Mouse (Mus musculus) embryo, embryonic 10 days (tissue): ENCODE data around the gene Srgap2.
"Not testable (repeated sequence)": the region's sequence is repeated elsewhere in the genome, so short reads cannot be mapped to it uniquely, and the experiment has no call there.

Experiments
- DNase-seq: peaks from one replicate; pipeline ENCODE4 v3.0.0-alpha.2; 2015; ENCODE audit warnings: low spot score

Srgap2 gene

DNA sequence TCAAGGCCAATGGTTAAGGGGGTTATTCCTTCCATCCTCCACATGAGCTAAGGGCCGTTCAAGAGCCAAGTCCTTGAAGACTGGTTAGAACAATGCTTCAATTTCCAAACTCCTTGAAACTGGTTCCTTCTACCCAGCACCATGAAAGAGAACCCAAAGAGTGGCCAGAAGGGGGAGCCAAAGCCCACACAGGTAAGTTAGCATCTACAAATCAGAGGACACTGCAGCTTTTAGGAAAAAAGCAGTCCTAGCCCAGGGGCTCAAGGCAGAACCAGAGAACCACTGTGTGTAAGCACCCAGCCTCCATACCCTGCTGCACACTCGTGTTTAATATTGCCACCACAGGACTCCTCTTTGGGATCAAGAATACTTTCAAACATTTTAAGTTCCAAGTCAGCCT lies 236.5 kb downstream of the Srgap2 start:
- peak; percentile 74 for DNase-seq

DNA sequence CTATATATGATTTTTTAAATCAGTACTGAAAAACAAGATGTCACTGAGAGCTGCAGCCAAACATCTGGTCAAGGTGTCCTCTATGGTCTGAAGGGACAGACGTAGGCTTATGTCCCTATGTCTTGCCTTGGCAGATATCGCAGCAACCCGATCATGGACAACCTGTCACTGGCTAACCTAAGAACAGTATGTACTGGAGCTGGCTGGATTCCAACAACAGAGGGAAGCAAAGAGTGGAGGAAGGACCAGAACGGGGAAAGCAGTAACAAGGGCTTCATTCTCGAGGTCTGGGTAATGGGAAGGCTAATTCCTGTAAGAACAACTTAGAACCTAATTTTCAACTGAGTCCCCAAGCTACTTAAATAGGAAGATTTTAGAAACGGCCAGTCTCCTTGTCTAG lies 238.2 kb downstream of the Srgap2 start:
- no peak for DNase-seq

DNA sequence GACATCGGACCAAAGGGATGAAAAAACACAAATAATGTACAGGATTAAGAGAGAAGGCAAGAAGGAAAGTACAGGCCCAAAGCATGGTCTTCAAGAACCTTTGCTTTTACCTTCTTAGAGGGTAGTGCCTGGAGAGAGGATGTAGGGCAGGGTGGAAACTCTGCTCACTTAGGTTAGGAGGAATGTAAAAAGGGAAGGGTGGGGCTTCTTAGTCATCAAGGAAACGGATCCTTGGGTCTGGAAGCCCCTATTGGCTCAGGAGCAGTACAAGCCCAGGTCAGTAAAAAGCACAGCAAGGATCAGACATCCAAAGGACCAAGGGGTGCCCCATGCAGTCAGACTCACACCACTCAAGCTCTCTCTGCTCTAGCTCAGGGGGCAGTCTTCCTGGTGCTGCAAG lies 239.9 kb downstream of the Srgap2 start:
- no peak for DNase-seq

DNA sequence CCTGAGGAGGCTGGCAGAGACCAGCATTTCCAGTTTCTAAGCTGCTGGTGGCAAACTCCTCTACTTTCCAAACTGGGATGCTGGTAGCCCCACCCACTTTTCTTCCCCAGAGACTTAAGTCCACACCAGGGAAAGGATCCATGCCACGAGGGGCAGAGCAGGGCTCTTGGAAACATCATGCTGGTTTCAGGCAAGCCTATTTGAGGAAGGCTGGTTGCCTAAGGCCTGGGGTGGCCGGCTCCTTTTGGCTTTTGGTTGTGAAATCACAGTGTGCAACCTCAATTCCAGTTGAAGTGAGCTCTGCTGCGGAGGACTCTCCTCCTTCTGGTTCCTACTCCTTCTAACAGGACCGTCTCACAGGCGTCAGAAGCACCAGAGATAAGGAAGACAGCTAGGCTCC lies 240.3 kb downstream of the Srgap2 start:
- DNase-seq: no peak

DNA sequence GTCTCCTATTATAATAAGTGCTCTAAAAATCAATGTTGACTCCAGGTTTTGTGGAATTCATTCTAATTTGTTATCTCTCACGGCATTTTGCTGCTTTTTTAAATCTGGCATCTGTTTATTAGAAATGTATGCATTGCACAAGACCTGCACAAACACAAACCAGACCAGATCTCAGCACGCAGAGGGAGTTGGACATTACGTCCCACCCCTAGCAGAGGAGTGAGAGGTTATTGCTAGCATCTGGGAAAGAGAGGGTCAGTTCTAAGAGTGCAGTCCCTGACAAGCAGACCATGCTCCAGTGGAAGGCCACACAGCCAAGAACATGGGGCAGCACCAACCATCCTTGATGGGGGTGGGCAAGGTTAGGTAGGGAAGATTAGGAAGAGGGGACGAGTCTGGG lies 242.5 kb downstream of the Srgap2 start:
- no peak for DNase-seq

DNA sequence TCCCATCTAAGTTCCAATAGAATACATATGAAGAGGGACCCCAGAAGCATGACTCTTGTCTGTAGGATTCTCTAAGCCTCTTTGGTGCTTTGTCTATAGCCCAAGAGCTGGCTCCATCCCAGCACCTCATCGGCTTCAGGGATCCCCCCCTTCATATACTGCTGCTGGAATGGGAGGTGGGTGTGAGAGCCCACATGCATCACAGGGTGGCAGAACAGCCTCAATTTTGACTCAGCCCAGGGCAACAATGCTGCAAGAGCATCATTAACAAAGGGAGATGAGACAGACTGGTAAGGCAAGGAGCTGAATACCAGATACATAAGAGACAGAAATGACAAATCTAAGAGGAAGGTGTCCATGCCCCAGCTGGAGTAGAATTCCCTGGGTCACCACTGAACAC lies 243.0 kb downstream of the Srgap2 start:
- DNase-seq: no peak

DNA sequence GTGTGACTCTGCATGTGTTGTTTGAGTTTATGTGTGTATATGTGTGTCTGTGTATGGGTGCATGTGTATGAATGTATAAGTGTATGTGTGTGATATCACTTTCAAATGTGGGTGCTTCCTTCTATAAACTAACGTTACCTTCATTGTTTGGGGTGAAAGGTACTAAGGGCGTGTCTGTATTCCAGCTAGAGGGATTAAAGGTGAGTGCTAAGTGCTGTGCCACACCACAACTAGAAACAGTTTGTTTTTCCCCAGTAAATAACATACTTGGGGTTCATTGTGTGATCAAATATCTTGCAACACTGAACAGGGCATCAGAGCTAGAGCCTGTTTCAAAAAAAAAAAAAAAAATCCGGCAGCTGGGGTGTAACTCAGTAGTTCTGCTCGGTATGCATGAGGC lies 245.4 kb downstream of the Srgap2 start:
- no peak for DNase-seq

DNA sequence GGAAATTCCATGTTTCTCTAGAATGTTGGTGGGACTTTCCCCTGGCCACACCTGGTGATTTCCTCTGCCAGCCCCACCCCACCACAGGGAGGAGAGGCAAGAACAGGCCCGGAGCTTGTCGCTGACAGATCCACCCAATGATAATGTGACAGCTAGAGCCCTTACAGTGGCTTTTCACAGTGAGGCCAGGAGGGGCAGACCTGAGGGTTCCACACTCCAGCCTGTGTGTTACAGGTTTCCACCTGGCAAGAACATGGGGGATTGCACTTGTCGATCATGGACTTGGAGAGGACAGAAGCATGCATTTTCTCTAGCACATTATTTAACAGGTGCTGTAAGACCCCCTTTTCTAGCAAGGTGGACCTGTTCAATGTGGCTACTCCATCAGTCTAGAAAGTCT lies 246.9 kb downstream of the Srgap2 start:
- no peak for DNase-seq

DNA sequence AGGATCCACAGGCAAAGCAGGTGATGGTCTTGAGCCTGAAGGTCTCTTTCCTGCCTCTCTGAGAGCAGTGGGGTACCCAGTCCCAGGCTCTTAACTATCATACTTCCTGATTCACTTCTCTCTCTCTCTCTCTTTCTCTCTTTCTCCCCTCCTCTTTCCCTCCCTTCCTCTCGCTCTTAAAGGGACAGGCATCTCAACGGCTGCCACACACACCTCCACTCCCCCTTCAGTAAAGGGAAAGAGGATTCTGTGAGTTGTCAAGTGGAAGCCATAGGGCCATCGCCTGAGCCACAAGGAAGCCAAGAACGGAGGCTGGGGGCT lies 247.7 kb downstream of the Srgap2 start, which contains the start of gene Ikbke:
TSS of gene Ikbke (minus strand) at position 151 of the 321 bp plus-strand sequence.
- no peak for DNase-seq

DNA sequence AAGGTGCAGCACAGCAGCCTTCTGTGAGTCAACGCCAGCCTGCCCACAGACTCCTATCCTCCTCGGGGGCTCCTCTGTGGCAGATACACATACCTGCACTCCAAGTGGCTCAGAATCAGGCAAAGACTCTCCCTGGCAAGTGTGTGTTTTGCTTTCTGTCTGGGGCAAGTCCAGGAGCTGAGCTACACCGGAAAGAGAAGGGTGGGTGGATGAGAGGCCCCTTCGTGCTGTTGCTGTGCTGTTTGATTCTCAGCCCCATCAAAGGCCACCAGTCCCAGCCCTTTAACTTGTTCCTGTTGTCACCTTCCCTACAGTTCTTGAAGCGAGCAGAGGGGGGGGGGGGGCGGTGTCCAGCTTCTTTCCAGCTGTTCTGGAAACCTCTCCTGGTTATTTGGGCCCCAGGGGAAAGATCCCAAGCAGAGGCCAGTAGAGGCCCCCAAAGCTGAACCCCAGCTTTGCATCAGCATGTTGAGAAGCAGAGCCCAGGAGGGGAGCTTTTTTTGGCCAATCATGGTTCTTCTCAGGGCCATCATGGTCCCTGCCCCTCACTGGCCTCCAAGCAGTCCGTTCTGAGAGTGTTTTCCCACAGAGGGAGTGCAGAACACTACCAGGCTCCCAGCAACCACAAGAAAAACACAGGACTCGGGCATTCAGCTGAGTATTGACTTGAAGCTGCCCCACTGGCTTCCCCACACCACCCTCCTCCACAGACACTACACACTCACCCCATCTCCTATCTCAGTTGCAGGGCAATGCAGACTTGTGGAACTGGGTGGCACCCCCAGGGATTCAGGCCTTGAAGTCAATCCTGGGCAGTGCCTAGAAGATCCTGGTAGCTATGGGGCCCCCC lies 248.3 kb downstream of the Srgap2 start:
- DNase-seq: no peak

DNA sequence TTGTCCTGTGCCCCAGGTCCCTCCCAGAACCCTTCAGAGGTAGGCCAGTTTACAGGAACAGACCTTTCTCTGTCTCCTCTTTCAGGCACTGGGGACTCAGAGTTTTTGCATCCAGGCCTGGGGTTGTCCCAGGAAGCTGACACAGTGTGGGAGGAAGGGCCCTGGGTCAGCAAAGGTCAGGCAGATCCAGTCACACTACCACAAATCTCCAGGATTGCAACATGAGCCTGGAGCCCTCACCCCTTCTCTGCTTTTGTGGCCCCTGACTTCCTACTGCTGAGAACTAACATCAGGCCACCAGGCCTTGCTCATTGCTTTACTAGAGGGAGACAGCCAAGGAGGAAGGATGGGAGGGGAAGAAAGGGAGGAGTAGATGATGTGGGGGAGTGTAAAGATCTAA lies 250.3 kb downstream of the Srgap2 start:
- DNase-seq: peak; percentile 44

DNA sequence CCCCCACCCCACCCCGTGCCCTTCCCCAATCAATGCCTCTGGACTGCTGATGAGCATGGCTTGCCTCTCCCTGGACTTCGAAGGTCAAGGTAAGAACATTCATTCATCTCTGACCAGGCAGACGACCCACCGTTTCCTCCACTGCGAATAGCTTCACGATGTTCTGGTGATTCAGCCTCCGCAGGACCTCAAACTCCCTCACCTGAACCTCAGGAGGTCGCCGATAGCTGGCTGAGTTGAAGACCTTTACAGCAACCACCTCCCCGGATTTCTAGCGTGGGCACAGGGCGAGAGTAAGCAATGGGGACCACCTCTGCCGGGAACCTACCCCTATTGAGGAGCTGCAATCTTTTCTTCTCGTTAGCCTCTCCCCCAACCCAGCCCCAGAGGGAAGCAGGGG lies 251.6 kb downstream of the Srgap2 start:
- no peak for DNase-seq

DNA sequence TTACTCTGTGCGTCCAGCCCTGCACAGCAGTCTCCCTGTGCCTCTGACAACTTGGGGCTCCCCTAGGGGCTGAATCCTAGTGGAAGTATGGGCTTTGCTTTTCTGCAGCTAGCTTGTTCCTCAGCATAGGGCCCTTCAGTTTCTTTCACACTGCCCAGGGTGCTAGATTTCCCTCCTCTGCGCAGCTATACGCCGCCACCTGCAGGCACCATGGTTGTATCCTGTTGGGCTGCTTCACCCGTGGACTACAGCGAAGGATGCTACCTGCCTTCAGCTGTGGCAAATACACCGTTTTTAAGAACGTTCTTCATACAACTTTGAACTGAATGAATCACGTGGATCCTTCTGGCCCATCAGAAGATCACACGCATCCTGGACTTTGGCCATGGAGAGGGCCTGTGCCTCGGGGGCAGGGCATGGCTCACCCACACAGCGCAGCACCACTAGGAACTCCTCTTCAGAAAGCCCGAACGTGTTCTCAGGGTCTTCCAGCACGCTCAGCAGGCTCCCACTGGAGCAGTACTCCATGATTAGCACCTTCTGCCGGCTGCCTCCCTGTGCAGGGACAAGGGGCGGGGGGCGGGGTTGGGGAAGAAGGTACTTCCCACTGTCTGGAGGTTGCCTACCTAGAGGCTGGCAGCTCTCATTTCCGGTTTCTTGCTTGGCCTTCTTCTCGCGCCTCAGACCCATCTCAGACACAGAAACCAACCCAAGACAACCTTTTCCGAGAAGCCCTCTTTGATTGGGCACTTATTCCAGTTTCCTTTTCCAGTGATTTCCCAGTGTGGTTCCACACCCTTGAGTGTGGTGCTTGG lies 252.2 kb downstream of the Srgap2 start:
- DNase-seq: no peak

DNA sequence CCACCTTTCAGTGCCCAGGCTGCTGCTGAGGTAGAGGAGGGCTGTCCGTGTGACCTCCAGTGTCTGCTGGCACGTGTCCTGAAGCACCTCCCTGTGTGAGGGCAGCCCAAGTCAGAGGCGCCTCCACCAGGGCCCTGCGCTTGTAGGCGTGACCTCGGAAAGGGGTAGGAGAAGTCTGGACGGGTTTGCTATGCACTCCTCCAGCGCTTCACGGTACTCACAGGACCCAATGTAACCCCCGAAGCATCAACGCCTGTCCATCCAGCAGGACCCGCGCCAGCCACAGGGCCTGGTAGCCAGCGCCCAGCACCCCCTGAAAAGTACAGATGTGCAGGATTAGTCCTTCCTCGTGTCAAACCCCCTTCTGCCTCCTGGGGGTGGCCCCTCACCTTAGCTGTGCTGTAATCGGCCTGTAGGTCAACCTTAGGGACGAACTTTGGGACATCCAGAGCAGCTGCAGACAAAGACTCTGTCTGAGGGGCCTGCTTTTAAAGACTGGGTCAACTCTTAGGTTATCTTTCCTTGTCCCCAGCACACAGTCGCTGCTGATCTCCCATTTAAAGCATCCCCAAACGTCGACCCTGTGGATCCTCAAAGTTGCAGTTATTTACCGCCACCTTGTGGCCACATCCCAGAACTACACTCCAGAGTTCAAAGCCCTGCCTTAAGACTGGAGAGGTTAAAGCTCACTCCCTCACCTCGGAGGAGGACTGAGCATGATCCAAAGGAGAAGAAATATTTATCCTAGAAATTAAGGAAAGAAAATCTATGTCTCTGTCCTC lies 257.2 kb downstream of the Srgap2 start:
- DNase-seq: peak; percentile 86

DNA sequence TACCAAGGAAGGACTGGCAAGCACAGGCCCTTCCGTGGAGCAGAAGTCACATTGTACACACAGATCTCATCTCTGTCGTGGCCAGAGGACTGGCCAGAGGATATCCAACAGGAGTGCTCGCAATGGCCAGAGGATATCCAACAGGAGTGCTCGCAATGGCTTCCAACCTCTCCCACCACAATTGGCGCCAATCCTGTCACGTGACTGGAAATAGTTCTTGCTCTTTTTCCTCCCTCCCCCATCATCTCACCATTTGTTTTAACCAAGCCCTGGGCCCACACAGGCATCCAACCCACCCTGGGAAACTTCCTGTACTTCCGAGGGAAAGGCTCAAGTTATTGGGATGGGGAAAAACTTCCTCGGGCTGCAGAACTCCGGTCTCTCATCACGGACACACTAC lies 258.4 kb downstream of the Srgap2 start:
- no peak for DNase-seq

DNA sequence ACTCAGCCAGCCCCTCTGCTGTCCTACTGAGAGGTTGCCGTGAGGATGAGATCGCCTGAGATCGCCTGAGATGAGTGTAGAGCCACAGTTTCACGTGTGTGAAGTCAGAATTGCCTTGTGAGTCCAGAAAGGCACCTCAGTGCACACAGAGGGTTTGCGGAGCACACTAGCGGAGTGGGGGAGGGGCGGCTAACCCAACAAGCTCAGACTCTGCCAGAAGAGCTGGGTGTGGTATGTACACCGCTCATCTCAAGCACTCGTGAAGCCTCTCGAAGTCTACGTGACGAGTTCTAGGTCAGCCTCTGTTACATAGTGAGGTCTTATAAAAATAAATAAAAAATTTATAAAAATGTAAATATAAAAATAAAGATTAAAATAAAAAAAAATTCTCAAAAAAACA lies 263.2 kb downstream of the Srgap2 start:
- no peak for DNase-seq

DNA sequence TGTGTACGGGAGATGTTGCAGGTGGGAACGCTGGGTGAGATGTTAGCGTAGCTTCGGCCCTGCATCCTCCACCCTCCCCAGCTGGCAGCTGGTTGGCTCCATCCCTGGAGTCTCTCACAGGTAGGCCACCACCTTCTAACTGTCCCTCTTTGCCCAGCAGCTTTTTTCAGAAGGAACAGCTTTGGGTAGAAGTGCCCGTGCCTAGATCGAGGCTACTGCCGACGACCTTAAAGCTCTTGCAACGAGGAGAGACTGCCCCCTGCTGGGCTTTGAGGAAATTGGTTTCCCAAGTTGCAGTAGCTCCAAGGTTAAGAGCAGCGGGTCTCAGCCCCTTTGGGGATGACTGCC lies 266.9 kb downstream of the Srgap2 start:
- DNase-seq: peak; percentile 80

DNA sequence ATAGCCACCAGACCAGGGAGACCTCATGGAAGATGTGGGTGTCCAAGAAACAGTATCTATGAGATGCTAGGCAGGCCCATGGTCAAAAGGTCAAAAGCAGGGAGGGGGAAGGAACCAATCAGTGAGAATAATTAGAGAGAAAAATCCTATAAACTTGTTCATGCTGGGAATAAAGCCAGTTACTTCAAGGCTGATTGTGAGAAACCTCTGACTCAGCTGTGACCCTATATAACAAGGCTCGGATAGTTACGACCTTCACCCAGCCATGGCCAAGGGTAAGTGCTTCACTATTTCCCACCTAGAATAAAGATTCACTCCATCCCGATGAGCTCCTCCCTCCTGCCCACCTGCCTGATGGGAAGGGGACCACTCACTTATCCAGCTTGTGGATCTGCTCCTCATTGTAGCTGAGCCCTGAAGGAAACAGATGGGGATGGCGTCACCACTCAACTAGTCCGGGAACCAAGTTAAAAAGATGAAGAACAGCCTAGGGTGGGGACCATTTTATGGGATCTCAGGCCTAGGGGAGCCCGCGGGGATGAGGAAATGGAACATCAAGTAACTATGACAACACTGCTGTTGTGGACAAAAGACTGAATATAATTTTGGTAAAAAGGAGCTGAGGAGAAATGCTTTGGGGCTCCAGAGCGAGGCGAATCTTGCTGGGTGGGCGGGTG lies 267.4 kb downstream of the Srgap2 start:
- DNase-seq: no peak

DNA sequence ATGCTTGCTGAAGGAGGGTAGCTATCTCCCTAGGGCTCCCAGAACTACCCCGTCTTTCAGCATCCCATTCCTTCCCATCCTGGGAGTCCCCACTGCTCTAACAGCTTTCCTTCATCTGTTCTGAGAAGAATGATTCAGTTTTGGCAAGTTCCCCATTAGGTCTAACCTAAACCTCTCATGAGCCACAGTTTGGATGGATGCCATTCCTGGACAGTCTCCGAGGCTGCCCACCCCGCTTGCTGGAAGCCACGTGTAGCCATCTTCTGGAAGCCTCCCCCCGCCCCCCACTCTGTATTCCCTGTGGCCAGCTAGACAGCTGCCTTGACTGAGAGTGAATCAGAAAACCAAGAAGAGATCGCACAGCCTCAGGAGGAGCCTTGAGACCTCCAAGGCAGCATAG lies 269.9 kb downstream of the Srgap2 start:
- no peak for DNase-seq

DNA sequence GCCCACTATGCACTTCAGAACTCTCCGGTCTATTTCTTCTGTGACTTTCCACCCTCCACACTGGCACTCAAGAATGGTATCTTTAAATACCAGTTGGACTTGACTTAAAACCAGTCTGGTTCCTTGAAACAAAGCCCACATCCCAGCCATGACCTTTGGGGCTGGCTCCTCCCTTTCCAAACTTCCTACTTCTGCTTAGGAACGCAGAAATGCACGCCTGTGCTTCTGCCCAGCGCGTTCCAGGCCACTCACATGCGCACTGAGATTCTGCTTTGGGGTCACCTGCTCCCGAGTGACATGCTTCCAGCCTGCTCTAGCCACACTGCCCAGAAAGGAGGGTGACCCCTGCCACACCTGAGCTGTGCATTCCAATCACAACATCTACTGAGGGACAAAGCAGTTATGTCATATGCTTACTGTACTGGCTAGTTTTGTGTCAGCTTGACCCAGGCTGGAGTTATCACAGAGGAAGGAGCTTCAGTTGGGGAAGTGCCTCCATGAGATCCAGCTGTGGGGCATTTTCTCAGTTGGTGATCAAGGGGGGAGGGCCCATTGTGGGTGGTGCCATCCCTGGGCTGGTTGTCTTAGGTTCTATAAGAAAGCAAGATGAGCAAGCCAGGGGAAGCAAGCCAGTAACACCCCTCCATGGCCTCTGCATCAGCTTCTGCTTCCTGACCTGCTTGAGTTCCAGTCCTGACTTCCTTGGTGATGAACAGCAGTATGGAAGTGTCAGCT lies 274.5 kb downstream of the Srgap2 start:
- not testable (repeated sequence) for DNase-seq
